Mouse (Mus musculus): ENCODE data around the gene Adh5. TPM values are rescaled to one million over a fixed set of nuclear protein-coding genes. Genes with fewer than 3 reads are reported as not detected.

Gene Adh5
- polyA plus RNA-seq, 1 experiment from 2014 or later, result 230 TPM

DNA sequence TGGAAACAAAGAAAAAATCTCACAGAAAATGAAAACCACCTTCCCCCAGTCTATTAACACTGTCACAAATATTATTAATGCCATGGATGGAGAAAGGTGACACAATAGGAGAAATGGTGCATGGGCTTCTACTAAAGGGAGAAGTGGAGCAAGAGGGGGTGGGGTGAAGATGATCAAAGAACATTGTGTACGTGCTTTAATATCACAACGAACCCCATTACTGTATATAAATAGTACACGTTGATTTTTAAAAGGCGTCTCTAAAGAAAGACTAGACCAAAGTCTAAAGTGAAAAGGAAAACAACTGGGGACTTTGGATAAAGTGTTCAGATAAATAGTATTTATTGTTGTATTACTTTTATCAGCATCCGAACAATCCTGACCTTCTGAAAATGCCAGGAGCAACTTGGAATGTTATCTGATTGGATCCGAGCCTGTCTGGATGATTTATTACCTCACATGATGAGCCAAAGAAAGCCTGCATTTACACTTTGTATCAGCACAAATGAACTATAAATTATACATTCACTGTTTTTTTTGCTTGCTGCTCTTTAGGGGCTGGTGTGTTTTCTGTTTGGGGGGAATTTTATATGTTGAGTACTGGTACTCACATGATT is 12.4 kb upstream of the Adh5 start:
- no peaks in the 10 kb centered on the region for H3K36me3 ChIP-seq
- no peak overlapping the region for H3K27ac ChIP-seq
- no peak for ATAC-seq (ENCODE audit: low FRiP score)
- H3K27me3 ChIP-seq, result no peaks in the 10 kb centered on the region
- no peaks in the 10 kb centered on the region for H3K4me1 ChIP-seq (replicated peaks)
- WGBS, result 80% methylated on average over 6 of the region's 6 CpGs
- H3K4me3 ChIP-seq, result no peak overlapping the region
- no peaks in the 10 kb centered on the region for H3K9me3 ChIP-seq
- H3K4me2 ChIP-seq, result no peak overlapping the region
- H3K9ac ChIP-seq, result no peak overlapping the region

- Histone ChIP-seq H3K4me3 (no peak overlapping the region), H3K27me3 (no peaks in the 10 kb centered on the region), H3K4me1 (replicated peaks) (no peaks in the 10 kb centered on the region), H3K9me3 (no peaks in the 10 kb centered on the region), H3K27ac (no peak overlapping the region), H3K9ac (no peak overlapping the region), H3K4me2 (no peak overlapping the region), H3K36me3 (no peaks in the 10 kb centered on the region)
- ATAC-seq (ENCODE audit: low FRiP score), result no peak
- 76% methylated on average over 2 of the region's 2 CpGs for WGBS
Measured at GRCm38 (mm10) chr3:138431835-138432234, 11.1 kb upstream of the Adh5 start.

- H3K9ac ChIP-seq, result no peak overlapping the region
- H3K9me3 ChIP-seq, result no peaks in the 10 kb centered on the region
- no peak overlapping the region for H3K27ac ChIP-seq
- ATAC-seq (ENCODE audit: low FRiP score), result no peak
- H3K27me3 ChIP-seq, result no peaks in the 10 kb centered on the region
- no peak overlapping the region for H3K4me3 ChIP-seq
- no peak overlapping the region for H3K4me2 ChIP-seq
- WGBS, result 79% methylated on average over 3 of the region's 3 CpGs
- no peaks in the 10 kb centered on the region for H3K36me3 ChIP-seq
- H3K4me1 ChIP-seq (replicated peaks), result peaks cover 6% of the 10 kb centered on the region
Measured at GRCm38 (mm10) chr3:138438716-138439115, 4.2 kb upstream of the Adh5 start.

DNA sequence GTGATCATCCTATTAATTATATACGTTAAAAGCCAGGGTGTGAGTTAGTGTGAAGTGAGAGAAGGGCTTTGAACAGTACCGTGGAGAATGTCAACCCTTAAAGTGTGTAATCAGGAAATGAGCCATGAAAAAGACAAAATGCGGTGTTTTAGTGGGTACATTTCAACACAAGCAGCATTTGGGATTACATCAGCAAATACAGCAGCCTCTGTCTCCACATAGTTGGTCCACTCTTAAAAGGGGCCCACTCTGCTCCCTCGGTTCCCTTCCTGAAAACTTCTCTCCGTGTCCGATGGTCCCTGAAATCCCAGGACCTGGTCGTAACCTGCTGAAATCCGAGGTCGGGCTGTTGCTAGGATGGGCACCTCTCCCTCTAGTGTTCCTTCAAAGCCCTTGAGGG is 690 bp upstream of the Adh5 start:
- peak; percentile 4; the same call in 1 of the 2 replicates for ATAC-seq (ENCODE audit: low FRiP score)
- H3K36me3 ChIP-seq, result peaks cover 23% of the 10 kb centered on the region
- no peaks in the 10 kb centered on the region for H3K27me3 ChIP-seq
- peak overlapping the region; percentile 74 for H3K9ac ChIP-seq
- peak overlapping the region; percentile 67 for H3K4me3 ChIP-seq
- peak overlapping the region; percentile 67 for H3K27ac ChIP-seq
- H3K4me2 ChIP-seq, result peak overlapping the region; percentile 78
- H3K4me1 ChIP-seq (replicated peaks), result peaks cover 21% of the 10 kb centered on the region
- 2% methylated on average over 9 of the region's 9 CpGs for WGBS
- no peaks in the 10 kb centered on the region for H3K9me3 ChIP-seq

DNA sequence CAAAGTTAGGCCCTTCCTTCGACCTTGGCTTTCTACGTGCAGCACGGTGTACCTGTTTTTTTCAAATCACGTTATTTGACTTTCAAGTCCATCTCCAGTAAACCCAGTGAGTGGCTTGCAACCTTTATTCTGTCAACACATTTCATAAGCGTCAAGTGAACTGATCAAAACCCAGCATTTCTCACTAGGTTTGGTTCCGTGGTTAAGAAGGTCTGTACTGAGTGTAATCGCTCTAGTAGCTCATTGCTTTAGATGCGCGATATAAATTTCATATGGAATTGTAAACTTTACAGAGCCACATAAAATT is 525 bp downstream of the Adh5 start:
- H3K4me2 ChIP-seq, result peak overlapping the region; percentile 78
- peak overlapping the region; percentile 67 for H3K4me3 ChIP-seq
- H3K9ac ChIP-seq, result peak overlapping the region; percentile 89
- no peak for ATAC-seq (ENCODE audit: low FRiP score)
- 5% methylated on average over 9 of the region's 9 CpGs for WGBS
- H3K4me1 ChIP-seq (replicated peaks), result peaks cover 21% of the 10 kb centered on the region
- no peaks in the 10 kb centered on the region for H3K27me3 ChIP-seq
- peak overlapping the region; percentile 88 for H3K27ac ChIP-seq
- H3K36me3 ChIP-seq, result peaks cover 35% of the 10 kb centered on the region
- no peaks in the 10 kb centered on the region for H3K9me3 ChIP-seq

DNA sequence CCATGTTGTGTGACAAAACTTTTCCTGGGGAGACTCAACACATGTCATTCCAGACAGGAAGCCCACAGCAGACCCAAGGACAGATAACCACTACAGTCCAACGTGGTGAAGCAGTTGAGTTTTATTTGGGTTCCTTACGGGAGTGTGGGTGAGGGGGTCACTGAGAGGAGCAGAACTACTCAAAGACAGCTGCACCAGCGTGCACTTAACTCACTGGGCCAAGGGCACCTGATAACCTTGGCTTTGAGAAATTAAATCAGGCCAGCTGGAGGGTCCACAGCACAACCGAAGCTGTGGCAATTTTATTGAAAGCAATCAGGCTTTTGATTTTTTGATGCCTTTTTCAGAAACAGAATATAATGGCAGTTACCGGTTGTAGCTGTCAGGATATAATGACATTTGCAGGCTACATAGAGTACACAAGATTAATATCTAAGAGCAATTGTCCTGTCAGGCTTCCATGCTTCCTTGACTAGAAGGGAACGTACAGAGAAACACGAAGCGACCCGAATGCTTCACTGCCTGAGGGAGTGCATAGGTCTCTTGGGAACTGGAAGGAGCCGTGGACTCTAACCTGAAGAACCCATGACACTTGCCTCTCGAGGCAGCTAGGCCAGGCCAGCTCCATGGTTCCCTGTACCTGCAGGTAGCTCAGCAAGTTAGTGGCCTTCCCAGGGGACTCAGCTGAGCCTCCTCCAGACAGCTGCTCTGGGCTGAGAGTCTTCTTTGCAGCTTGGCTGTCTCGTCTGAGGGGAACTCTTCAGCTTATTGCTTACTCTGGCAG is 5.4 kb downstream of the Adh5 start:
- H3K9ac ChIP-seq, result no peak overlapping the region
- H3K27ac ChIP-seq, result no peak overlapping the region
- ATAC-seq (ENCODE audit: low FRiP score), result no peak
- no peaks in the 10 kb centered on the region for H3K9me3 ChIP-seq
- no peak overlapping the region for H3K4me2 ChIP-seq
- peaks cover 79% of the 10 kb centered on the region for H3K36me3 ChIP-seq
- H3K4me1 ChIP-seq (replicated peaks), result peaks cover 16% of the 10 kb centered on the region
- no peak overlapping the region for H3K4me3 ChIP-seq
- no peaks in the 10 kb centered on the region for H3K27me3 ChIP-seq
- WGBS, result 71% methylated on average over 12 of the region's 12 CpGs

GRCm38 (mm10) chr3:138452169-138452568 is 9.3 kb downstream of the Adh5 start:
- H3K36me3 ChIP-seq, result peaks cover 88% of the 10 kb centered on the region
- no peaks in the 10 kb centered on the region for H3K9me3 ChIP-seq
- no peak overlapping the region for H3K4me3 ChIP-seq
- no peak for ATAC-seq (ENCODE audit: low FRiP score)
- H3K27ac ChIP-seq, result no peak overlapping the region
- 85% methylated on average over 10 of the region's 10 CpGs for WGBS
- no peak overlapping the region for H3K4me2 ChIP-seq
- H3K27me3 ChIP-seq, result no peaks in the 10 kb centered on the region
- H3K9ac ChIP-seq, result no peak overlapping the region
- no peaks in the 10 kb centered on the region for H3K4me1 ChIP-seq (replicated peaks)

DNA sequence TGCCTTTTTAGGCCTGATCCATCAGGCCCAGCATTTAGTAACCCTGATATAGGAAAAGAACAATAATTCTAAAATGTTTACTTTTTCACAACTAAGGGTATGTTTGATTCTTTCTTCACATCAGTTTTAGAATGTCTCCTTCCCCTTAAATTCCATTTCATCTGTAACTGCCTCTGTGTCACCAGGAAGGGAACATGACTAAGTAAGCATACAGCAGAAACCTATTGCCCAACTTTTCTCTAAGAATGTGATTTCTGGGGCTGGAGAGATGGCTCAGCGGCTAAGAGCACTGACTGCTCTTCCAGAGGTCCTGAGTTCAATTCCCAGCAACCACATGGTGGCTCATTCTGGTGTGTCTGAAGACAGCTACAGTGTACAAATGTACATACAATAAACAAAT is 11.3 kb downstream of the Adh5 start:
- no peaks in the 10 kb centered on the region for H3K4me1 ChIP-seq (replicated peaks)
- no peaks in the 10 kb centered on the region for H3K9me3 ChIP-seq
- 90% methylated on average over 1 of the region's 1 CpGs for WGBS
- H3K9ac ChIP-seq, result no peak overlapping the region
- ATAC-seq (ENCODE audit: low FRiP score), result no peak
- H3K36me3 ChIP-seq, result peaks cover 90% of the 10 kb centered on the region
- no peaks in the 10 kb centered on the region for H3K27me3 ChIP-seq
- H3K4me3 ChIP-seq, result no peak overlapping the region
- no peak overlapping the region for H3K27ac ChIP-seq
- no peak overlapping the region for H3K4me2 ChIP-seq

GRCm38 (mm10) chr3:138454711-138455435 is 12.0 kb downstream of the Adh5 start:
- H3K4me3 ChIP-seq, result no peak overlapping the region
- no peak for ATAC-seq (ENCODE audit: low FRiP score)

DNA sequence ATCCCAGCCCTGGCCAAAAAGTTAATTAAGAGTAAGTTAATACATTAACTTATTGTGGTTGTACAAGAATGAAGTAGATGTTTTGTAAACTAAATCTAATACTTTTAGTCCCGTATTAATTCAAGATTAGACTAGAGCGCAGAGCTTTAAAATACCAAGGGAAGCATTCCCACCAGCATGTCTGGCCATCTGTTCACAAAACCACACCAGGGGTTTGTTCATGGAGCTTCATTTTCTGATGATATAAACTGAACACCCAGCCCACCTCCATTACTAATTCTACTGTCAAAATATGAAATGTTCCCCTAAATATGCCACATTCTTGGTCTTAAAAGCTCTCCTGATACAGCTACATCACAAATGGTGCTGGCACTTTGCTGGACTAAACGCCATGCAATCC is 15.5 kb downstream of the Adh5 start:
- no peak for ATAC-seq (ENCODE audit: low FRiP score)
- H3K27me3 ChIP-seq, result no peaks in the 10 kb centered on the region
- peaks cover 83% of the 10 kb centered on the region for H3K36me3 ChIP-seq
- no peak overlapping the region for H3K9ac ChIP-seq
- H3K4me3 ChIP-seq, result no peak overlapping the region
- 98% methylated on average over 3 of the region's 3 CpGs for WGBS
- no peaks in the 10 kb centered on the region for H3K9me3 ChIP-seq
- no peaks in the 10 kb centered on the region for H3K4me1 ChIP-seq (replicated peaks)
- H3K27ac ChIP-seq, result no peak overlapping the region
- H3K4me2 ChIP-seq, result no peak overlapping the region

More at GRCm38 (mm10) chr3:138454711-138455435, 12.0 kb downstream of the Adh5 start:
- no peaks in the 10 kb centered on the region for H3K27me3 ChIP-seq
- no peaks in the 10 kb centered on the region for H3K9me3 ChIP-seq
- no peaks in the 10 kb centered on the region for H3K4me1 ChIP-seq (replicated peaks)
- H3K9ac ChIP-seq, result no peak overlapping the region
- no peak overlapping the region for H3K27ac ChIP-seq
- peaks cover 90% of the 10 kb centered on the region for H3K36me3 ChIP-seq
- 95% methylated on average over 13 of the region's 13 CpGs for WGBS
- no peak overlapping the region for H3K4me2 ChIP-seq

GRCm38 (mm10) chr3:138460260-138460659 is 17.4 kb downstream of the Adh5 start:
- Histone ChIP-seq H3K9me3 (no peaks in the 10 kb centered on the region), H3K4me3 (no peak overlapping the region), H3K4me2 (no peak overlapping the region), H3K27me3 (no peaks in the 10 kb centered on the region), H3K27ac (no peak overlapping the region), H3K36me3 (peaks cover 79% of the 10 kb centered on the region), H3K4me1 (replicated peaks) (no peaks in the 10 kb centered on the region), H3K9ac (no peak overlapping the region)
- ATAC-seq (ENCODE audit: low FRiP score), result no peak
- WGBS, result 85% methylated on average over 13 of the region's 13 CpGs

DNA sequence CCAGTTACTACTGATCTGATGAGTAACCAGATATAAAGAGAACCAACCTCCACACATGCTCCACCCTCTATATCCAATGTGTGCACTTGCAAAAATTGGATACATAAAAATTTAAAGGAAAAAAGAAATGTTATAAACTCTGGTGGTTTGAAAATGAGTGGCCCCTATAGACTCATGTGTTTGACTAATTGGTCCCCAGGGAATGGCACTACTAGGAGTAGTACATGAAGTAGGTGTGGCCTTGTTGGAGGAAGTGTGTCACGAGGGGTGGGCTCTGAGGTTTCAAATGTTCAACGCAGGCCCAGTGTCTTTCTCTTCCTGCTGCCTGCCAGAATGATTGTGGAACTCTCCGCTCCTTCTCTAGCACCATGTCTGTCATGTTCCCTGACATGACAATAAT is 18.9 kb downstream of the Adh5 start:
- Histone ChIP-seq H3K4me1 (replicated peaks) (no peaks in the 10 kb centered on the region), H3K9ac (no peak overlapping the region), H3K4me2 (no peak overlapping the region), H3K4me3 (no peak overlapping the region), H3K36me3 (peaks cover 82% of the 10 kb centered on the region), H3K27me3 (no peaks in the 10 kb centered on the region), H3K27ac (no peak overlapping the region), H3K9me3 (no peaks in the 10 kb centered on the region)
- WGBS, result 89% methylated on average over 3 of the region's 3 CpGs
- no peak for ATAC-seq (ENCODE audit: low FRiP score)

Data from hindbrain, embryonic 13.5 days (tissue).